Mouse (Mus musculus) MEL (cell line): Measurements from ENCODE around the gene Rgl1. TPM values are rescaled to one million over a fixed set of nuclear protein-coding genes. Genes with fewer than 3 reads are reported as not detected.

ENCODE experiments used
- DNase-seq: peaks from one replicate; pipeline ENCODE4 v3.0.0; 2011; ENCODE audit warnings: low read depth, low spot score
- H3K27ac ChIP-seq: 2 replicates; pipeline ENCODE4 v1.5.1; 2012; ENCODE audit warnings: low read depth, mild to moderate bottlenecking, control low read depth, low read length, moderate library complexity; ENCODE audit not compliant: control insufficient read depth
- H3K27me3 ChIP-seq, 2 experiments: fragments of 150-350 bp in 1 of 2; sonication (generic) in 1 of 2; 2 replicates each; pipeline ENCODE4 v1.6.1; 2012; ENCODE audit warnings: low read length in 2 of 2, mild to moderate bottlenecking in 2 of 2, improper control_type of control experiment in 1 of 2, moderate library complexity in 1 of 2; ENCODE audit not compliant: insufficient read depth in 2 of 2, control insufficient read depth in 1 of 2
- H3K36me3 ChIP-seq, 2 experiments: 2 replicates each; pipeline ENCODE4 v1.6.1; 2012 to 2014; ENCODE audit warnings: low read length in 2 of 2, improper control_type of control experiment in 1 of 2, inconsistent platforms in 1 of 2, mild to moderate bottlenecking in 1 of 2; ENCODE audit not compliant: insufficient read depth in 2 of 2, control insufficient read depth in 1 of 2
- H3K4me1 ChIP-seq, 2 experiments: fragments of 150-350 bp in 1 of 2; sonication (generic) in 1 of 2; 2 replicates each; pipeline ENCODE4 v1.6.1; 2012; ENCODE audit warnings: low read length in 2 of 2, improper control_type of control experiment in 1 of 2, mild to moderate bottlenecking in 1 of 2; ENCODE audit not compliant: insufficient read depth in 2 of 2, control insufficient read depth in 1 of 2
- H3K4me3 ChIP-seq, 2 experiments: fragments of 150-350 bp in 1 of 2; sonication (generic) in 1 of 2; 2 replicates each; pipeline ENCODE4 v1.5.1; 2012; ENCODE audit warnings: low read depth in 2 of 2, low read length in 2 of 2, mild to moderate bottlenecking in 2 of 2, moderate library complexity in 2 of 2, control low read depth in 1 of 2, improper control_type of control experiment in 1 of 2; ENCODE audit not compliant: control insufficient read depth in 1 of 2, insufficient read depth in 1 of 2
- H3K79me2 ChIP-seq: 2 replicates; pipeline ENCODE4 v1.6.1; 2012; ENCODE audit warnings: mild to moderate bottlenecking, low read length, moderate library complexity; ENCODE audit not compliant: control insufficient read depth, poor library complexity, insufficient read depth
- H3K9ac ChIP-seq: 2 replicates; pipeline ENCODE4 v1.6.1; 2012; ENCODE audit warnings: low read depth, mild to moderate bottlenecking, control low read depth, low read length, moderate library complexity; ENCODE audit not compliant: control insufficient read depth, poor library complexity, severe bottlenecking
- H3K9me3 ChIP-seq: fragments of 150-350 bp; sonication (generic); replicated peaks from 2 replicates; pipeline ENCODE4 v1.6.1; 2012; ENCODE audit warnings: mild to moderate bottlenecking, low read length, improper control_type of control experiment, moderate library complexity; ENCODE audit not compliant: insufficient read depth
- BHLHE40 ChIP-seq: IDR thresholded peaks from 2 replicates; pipeline ENCODE4 v1.6.1; 2012; ENCODE audit warnings: low read depth, mild to moderate bottlenecking, inconsistent platforms, low read length, improper control_type of control experiment, borderline replicate concordance
- CHD1 ChIP-seq: IDR thresholded peaks from 2 replicates; pipeline ENCODE4 v1.6.1; 2012; ENCODE audit warnings: low read depth, mild to moderate bottlenecking, inconsistent platforms, low read length, improper control_type of control experiment
- CHD2 ChIP-seq: IDR thresholded peaks from 2 replicates; pipeline ENCODE4 v1.6.1; 2011; ENCODE audit warnings: low read length, improper control_type of control experiment
- CTCF ChIP-seq, 3 experiments: IDR thresholded peaks in 2 of 3; conservative IDR thresholded peaks in 1 of 3; 2 replicates each; pipeline ENCODE4 v1.5.1; 2011 to 2012; ENCODE audit warnings: low read length in 3 of 3, low read depth in 2 of 3, mild to moderate bottlenecking in 2 of 3, improper control_type of control experiment in 1 of 3, inconsistent platforms in 1 of 3, mixed read lengths in 1 of 3, moderate library complexity in 1 of 3; ENCODE audit not compliant: control insufficient read depth in 1 of 3, insufficient read depth in 1 of 3, poor library complexity in 1 of 3, severe bottlenecking in 1 of 3
- HCFC1 ChIP-seq: IDR thresholded peaks from 2 replicates; pipeline ENCODE4 v1.6.1; 2012; ENCODE audit warnings: low read depth, mild to moderate bottlenecking, inconsistent platforms, low read length, improper control_type of control experiment, moderate library complexity
- JUND ChIP-seq: IDR thresholded peaks from 2 replicates; pipeline ENCODE4 v1.6.1; 2011; ENCODE audit warnings: low read depth, mild to moderate bottlenecking, improper control_type of control experiment, low read length
- MAFK ChIP-seq: IDR thresholded peaks from 2 replicates; pipeline ENCODE4 v1.6.1; 2011; ENCODE audit warnings: low read depth, mild to moderate bottlenecking, low read length, improper control_type of control experiment, borderline replicate concordance
- MAX ChIP-seq: IDR thresholded peaks from 2 replicates; pipeline ENCODE4 v1.6.1; 2011; ENCODE audit warnings: low read length, improper control_type of control experiment
- MYC ChIP-seq: IDR thresholded peaks from 2 replicates; pipeline ENCODE4 v1.6.1; 2011; ENCODE audit warnings: low read depth, mild to moderate bottlenecking, low read length, improper control_type of control experiment, moderate library complexity
- NRF1 ChIP-seq: IDR thresholded peaks from 2 replicates; pipeline ENCODE4 v1.6.1; 2014; ENCODE audit warnings: low read depth, mild to moderate bottlenecking, inconsistent platforms, low read length, improper control_type of control experiment, moderate library complexity; ENCODE audit not compliant: poor library complexity, insufficient read depth, severe bottlenecking
- POLR2A ChIP-seq, 2 experiments: IDR thresholded peaks; 2 replicates each; pipeline ENCODE4 v1.6.1; 2011 to 2012; ENCODE audit warnings: low read length in 2 of 2, mild to moderate bottlenecking in 2 of 2, control low read depth in 1 of 2, improper control_type of control experiment in 1 of 2, low read depth in 1 of 2, moderate library complexity in 1 of 2; ENCODE audit not compliant: control insufficient read depth in 1 of 2, insufficient read depth in 1 of 2, poor library complexity in 1 of 2
- POLR2AphosphoS5 ChIP-seq: IDR thresholded peaks from 2 replicates; pipeline ENCODE4 v1.6.1; 2012; ENCODE audit warnings: low read depth, borderline replicate concordance, mild to moderate bottlenecking, inconsistent platforms, low read length, moderate library complexity, mixed read lengths
- RCOR1 ChIP-seq: IDR thresholded peaks from 2 replicates; pipeline ENCODE4 v1.6.1; 2012; ENCODE audit warnings: low read depth, mild to moderate bottlenecking, inconsistent platforms, low read length, improper control_type of control experiment
- UBTF ChIP-seq: IDR thresholded peaks from 2 replicates; pipeline ENCODE4 v1.6.1; 2012; ENCODE audit warnings: low read depth, mild to moderate bottlenecking, inconsistent platforms, low read length, improper control_type of control experiment, moderate library complexity, borderline replicate concordance; ENCODE audit not compliant: insufficient read depth
- USF1 ChIP-seq: IDR thresholded peaks from 2 replicates; pipeline ENCODE4 v1.6.1; 2014; ENCODE audit warnings: low read depth, mild to moderate bottlenecking, inconsistent platforms, low read length, improper control_type of control experiment, moderate library complexity
- ZNF384 ChIP-seq: IDR thresholded peaks from 2 replicates; pipeline ENCODE4 v1.6.1; 2012; ENCODE audit warnings: low read depth, mild to moderate bottlenecking, inconsistent platforms, low read length, improper control_type of control experiment
- polyA plus RNA-seq, 2 experiments: library from polyadenylated mRNA; stranded (reverse) in 1 of 2; unstranded in 1 of 2; fragments of >175 nt in 1 of 2; fragments of >200 nt in 1 of 2; gene quantifications; 2 replicates each; pipeline versions ENCODE4 v1.2.1 to v1.2.4; 2012; ENCODE audit warnings: low replicate concordance in 2 of 2, low read depth in 1 of 2; ENCODE audit not compliant: insufficient read length in 2 of 2, insufficient read depth in 1 of 2, missing spikeins in 1 of 2
- total RNA-seq: library from RNA; depleted of rRNA; stranded (reverse); fragments of 300-350 nt; gene quantifications from 2 replicates; pipeline ENCODE4 v1.2.3, GENCODE M21; 2012

Gene Rgl1
- total and polyA plus RNA-seq, 3 experiments: 0.12 to 0.39 TPM; not detected in 1

DNA sequence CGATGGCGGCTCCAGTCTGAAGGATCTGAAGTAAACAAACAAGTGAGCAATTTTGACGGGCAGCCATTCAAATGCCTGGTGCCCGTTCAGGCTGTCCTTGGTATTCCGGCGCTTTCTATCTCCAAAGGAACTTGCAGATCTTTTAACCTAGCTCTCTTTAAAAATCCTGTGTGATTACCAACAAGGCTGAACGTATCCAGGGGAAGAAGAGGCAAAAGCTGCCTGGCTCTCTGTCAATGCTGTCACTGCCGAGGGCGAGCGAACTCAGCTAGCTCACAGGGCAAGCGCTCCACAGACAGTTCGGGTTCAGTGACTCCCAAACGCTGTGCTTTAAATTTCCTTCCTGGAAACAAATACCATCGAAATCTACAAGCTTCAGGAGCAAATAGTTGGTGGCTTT, 158.4 kb downstream of the Rgl1 start:
- H3K27ac ChIP-seq: no peak overlapping the region
- no peaks in the 10 kb centered on the region for H3K9me3 ChIP-seq
- H3K79me2 ChIP-seq: no peaks in the 10 kb centered on the region
- H3K27me3 ChIP-seq: no peaks in the 10 kb centered on the region
- H3K4me1 ChIP-seq: peaks cover 10 to 27% of the 10 kb centered on the region in 2 experiments
- DNase-seq: no peak
- no peak overlapping the region for H3K9ac ChIP-seq
- H3K4me3 ChIP-seq: no peak overlapping the region
- H3K36me3 ChIP-seq: peaks cover 0 to 14% of the 10 kb centered on the region in 2 experiments; a peak in 2 of 4 replicates
- TF ChIP-seq CTCF (IDR thresholded peaks at IDR 0.05 in 2 of 3, conservative IDR thresholded peaks at IDR 0.05 in 1 of 3; ENCODE audit: control insufficient read depth in 1 of 3, insufficient read depth in 1 of 3, low read depth in 2 of 3, low read length in 3 of 3, poor library complexity in 1 of 3, severe bottlenecking in 1 of 3) (no peak), BHLHE40 (no peak), CHD2 (no peak), NRF1 (no peak), RCOR1 (no peak), USF1 (no peak), POLR2A (IDR thresholded peaks at IDR 0.05; ENCODE audit: control insufficient read depth in 1 of 2, insufficient read depth in 1 of 2, low read depth in 1 of 2, low read length in 2 of 2, poor library complexity in 1 of 2) (no peak), UBTF (no peak), HCFC1 (no peak), POLR2AphosphoS5 (no peak), CHD1 (no peak), MAX (no peak), MAFK (no peak), JUND (no peak), ZNF384 (no peak)

DNA sequence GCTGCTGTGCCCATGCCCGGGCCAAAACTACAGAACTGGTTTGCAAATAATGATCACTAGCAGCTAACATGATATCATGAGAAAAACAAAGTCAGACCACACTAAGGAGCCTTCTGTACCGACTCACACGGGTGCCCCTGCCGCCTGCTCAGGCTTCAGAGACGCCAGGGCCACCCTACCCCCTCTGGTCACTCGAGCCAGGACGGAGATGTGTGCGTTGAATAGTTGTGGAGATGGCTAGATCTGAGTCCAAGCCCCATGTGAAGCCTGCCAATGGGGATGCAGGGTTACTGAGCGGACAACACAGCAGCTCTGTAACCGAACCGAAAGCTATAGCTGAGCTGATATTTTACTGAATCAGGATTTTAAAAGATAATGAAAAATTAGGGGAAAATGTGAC, 159.4 kb downstream of the Rgl1 start:
- no peak for DNase-seq
- TF ChIP-seq POLR2A (IDR thresholded peaks at IDR 0.05; ENCODE audit: control insufficient read depth in 1 of 2, insufficient read depth in 1 of 2, low read depth in 1 of 2, low read length in 2 of 2, poor library complexity in 1 of 2): no peak
- TF ChIP-seq MYC: 0 out of 2 replicates have a peak, but pooled peaks have one; percentile 0
- TF ChIP-seq, all 39 proteins: peak for 1
- Histone ChIP-seq H3K4me3 (peak overlapping the region in 1 of 2 experiments; percentile 24; a peak in 2 of 4 replicates), H3K27me3 (no peaks in the 10 kb centered on the region), H3K4me1 (peaks cover 8 to 21% of the 10 kb centered on the region in 2 experiments), H3K27ac (peak overlapping the region; percentile 45), H3K36me3 (peaks cover 0 to 14% of the 10 kb centered on the region in 2 experiments; a peak in 2 of 4 replicates), H3K79me2 (no peaks in the 10 kb centered on the region), H3K9ac (0 out of 2 replicates have a peak overlapping the region, but pooled peaks have one; percentile 19), H3K9me3 (no peaks in the 10 kb centered on the region)
